Mouse (Mus musculus) ZHBTc4 (cell line): ENCODE data around the gene Ociad1.

Experiments used
- DNase-seq: peaks from one replicate; pipeline ENCODE4 v3.0.0-alpha.2; 2011; ENCODE audit warnings: low read depth, low spot score

The Ociad1 gene

DNA sequence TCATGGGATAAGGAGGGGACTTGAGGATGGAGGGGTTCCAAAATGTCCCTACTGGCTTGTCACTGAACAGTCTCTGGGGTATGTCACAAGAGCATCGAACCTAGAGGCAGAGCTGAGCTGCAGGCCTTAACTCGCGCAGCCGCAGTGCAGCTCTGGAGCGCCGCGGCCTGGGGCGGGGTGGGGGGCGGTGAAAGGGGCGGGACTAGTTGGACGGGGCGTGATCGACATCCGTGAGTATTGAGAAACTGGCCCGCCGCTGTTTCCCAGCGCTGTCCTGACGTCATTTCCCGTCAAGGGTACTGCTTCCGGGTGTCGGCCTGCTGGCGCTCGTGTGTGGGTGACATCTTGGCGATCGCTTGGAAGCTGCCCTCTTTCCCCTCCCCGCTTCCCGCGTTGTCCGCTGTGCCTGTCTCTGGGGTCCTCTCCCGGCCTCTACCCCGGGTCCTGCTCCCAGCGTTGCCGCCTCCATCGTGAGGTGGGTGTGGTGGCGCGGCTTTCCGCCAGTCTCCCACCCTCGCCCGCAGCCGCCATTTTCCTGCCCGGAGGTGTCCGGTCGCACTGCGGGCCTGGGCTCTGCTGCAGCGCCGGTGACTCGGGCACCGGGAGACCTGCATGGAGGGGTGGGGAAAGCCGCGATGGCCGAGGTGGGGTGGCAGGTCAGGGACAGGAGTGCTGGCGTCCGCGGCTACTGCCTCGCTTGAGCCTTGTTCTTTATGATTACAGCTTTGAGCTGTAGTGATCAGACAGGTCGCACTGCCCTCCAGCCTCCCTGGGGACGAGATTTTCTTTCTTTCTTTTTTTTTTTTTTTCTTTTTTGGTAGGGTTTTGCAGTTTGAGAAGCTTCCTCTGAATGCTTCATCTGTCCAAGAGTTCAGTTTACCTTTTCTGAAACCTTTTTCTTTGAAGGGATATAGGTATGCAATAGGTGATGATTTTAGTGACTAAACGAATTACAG is at the start of gene Ociad1:
TSS of gene Ociad1 (plus strand) at position 283 of the 956 bp plus-strand sequence.
- DNase-seq, result peak; percentile 99

DNA sequence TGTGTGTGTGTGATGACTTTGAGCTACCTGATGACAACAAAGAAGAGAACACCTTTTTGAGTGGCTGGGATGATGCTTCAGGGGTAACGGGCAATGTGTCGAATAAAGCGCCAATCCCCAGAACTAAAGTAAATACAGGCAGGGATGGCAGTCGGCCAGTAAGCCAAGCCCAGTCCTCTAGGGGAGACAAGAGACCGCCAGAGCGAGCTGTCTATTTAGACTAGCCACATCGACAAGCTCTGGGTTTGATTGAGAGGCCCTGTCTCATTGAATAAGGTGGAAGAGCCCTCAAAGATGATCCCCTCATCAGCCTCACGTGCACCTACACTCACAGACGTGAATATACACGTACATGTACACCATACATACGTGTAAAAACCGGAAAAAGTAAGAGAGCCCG is 48.2 kb upstream of the Ociad1 start:
- DNase-seq, result peak; percentile 23

DNA sequence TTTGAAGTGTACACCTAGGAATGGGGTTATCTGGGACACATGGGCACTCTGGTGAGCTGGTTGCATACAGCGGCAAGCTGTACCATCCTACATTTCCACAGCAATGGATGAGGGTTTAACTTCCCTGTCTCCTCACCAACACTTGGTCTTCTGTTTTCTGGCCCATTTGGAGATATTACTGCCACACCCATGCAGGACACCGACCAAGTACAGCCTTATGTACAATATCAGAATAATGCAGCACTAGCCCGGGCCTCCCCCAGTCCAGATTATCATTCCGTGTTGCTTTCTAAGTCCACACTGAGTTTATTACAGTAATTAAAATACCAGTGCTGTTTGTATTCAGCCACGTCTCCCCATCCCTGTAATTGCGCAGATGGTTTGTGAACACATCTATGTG is 46.2 kb upstream of the Ociad1 start:
- no peak for DNase-seq

DNA sequence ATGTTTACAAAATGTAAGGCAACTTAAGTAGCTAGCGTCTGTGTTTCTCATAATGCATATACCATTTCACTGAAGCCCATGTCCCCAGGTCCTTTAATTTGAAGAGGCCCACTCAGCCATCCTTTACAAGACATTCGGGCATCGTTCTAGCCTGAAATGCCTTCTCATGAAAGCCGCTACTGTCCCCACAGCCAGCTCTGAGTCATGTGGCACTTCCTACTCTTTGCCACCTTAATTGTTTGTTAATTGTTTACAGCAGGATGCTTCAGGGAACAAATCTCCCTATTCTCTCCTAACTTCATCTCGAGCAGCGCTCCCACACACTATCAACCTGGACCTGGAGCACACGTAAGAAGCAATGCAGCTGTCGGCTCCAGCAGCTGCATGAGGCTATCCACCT is 44.4 kb upstream of the Ociad1 start:
- DNase-seq, result no peak

DNA sequence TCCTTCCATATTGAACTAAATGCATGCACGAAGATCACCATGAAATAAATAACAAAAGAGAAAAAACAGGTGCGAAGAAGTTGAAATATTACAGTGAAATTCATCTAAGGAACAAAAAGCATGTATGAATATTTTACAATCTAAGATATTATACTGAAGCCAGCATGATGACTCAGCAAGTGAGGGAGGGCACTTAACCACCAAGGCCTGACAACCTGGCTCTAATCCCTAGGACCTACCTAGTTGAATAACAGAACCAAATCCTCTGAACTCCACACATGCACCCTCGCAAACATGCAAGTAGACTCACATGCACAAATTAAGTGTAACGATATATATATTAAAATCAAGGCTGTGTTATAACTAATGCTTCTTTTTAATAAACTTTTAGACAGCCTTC is 43.2 kb upstream of the Ociad1 start:
- DNase-seq, result no peak

DNA sequence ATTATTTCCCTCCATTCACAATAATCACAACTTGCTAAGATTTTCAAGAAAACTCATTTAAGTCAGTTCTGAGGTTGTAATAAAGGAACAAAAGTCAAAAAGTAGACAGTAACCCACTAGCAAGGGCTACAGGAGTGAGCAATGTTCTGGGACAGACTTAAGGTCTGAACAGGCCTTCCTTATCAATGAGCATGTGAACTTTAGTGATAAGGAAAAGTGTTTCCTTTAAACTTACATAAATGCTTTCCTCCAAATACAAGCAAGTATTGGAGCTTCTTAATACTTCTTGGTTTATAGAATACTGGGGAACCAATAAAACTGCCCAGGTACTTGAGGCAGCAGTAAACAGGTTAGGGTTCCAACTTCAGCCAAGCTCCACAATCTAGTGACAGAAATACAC is 39.8 kb upstream of the Ociad1 start:
- DNase-seq, result no peak

DNA sequence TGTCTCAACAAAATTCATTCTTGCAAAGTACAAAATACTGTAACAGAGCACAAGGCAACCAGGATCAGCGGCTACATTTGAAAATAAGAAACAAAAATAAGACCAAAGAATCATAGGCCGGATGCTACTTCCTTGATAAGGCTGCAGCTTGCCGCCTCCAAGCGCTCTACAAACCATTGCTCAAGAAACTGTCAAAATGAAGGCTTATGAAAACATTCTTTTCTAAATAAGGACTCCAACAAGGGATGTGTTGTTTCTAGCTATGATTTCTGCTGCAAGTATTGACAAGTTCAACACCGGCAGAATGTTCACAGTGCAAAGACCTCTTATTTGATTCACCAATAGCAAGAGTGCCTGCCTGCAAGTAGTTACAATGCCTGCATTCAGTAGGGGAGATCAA is 37.9 kb upstream of the Ociad1 start:
- DNase-seq, result no peak

DNA sequence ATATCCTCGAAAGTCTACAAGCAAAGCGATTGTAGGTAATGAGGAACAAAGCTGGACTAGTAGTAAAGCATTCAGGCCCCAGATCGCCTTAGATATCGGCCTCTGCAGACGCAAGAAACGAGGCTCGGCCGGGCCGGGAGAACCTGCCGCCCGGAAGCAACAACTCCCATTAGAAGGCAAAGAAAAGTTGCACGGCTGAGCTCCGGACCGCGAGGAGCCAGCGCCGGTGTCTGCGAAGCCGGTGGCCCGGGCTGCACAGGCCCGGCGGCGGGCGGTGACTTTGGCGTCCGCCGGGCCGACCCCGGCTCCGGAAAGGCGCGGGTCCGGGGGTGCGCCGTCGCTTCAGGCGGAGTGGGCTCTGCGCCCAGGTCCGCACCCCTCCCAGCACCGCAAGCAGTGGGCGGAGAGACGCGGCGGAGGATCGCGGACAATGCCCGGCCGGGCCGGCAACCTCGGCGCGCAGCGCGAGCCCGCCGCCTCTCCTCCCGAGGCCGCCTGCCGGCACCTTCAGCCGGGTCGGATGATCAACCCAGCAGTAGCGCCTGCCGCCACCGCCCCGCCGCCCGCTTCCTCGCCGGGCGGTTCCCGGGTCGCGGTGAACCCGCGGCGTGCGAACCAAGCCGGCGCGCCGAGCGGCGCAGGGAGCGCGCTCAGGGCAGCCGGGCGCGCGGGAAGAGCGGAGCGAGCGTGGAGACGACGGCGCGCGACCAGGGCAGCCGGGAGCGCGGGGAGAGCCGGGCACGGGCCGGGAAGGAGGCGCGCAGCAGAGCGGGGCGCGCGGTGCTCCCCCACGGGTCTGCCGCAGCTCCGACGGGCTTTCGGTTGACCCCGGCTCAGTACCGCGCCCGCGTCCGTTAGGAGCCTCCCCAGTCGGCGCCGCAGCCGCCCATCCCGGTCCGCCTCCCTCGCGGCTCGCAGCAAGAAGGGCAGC is 37.0 kb upstream of the Ociad1 start:
- peak; percentile 68 for DNase-seq

DNA sequence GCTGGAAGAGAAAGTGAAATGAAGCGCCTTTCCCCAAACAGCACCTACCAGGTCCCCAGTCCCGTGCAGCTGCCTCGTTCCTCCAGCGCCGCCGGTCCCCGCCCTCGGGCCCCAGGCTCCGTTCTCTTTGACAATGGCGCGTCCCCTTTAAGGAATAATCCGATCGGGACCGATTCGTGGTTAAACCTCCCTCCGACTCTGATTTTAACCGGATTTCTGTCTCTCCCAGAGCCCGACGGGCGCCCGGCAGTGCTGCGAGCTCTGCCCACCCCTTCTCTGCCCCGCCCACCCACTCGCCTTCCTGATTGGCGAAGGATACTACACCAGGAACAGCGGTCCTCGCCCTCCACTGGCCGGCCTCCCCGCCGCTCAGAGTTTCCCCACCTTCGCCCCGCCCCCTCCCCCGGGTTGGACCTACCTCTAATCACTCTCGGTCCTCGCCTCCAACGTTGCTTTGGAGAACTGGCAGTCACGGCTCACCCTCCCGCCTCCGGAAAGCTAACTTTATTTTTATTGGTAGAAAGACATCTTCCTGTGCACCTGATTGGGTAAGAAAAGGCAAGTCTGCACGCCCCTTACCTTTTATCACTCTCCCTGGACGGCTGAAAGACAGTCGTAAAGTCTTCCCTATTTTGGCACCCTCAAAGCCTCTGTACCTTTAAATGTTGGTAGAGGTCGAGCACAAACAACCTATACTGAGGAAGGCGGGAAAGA is 36.1 kb upstream of the Ociad1 start, which contains the start of gene Fryl:
TSS of gene Fryl (minus strand) at position 268 of the 714 bp plus-strand sequence.
- peak; percentile 99 for DNase-seq

DNA sequence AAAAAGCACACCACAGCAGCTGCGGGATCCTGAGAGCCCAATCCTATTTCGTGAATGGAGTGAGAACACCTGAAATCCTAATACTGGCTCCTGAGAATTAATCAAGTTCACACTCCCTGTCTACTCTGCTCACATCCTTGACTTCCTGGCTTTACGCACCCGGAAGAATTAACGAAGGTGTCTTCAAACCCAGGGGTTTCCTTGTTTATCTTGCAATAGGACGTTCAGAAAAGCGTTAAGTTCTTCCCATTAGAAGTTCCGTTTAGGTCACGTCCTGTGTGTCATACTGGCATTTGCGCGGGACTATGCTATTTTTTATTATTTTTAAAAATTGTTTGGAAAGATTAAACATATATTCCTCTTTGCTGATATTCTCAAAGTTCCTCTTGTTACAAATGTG is 35.5 kb upstream of the Ociad1 start:
- no peak for DNase-seq

DNA sequence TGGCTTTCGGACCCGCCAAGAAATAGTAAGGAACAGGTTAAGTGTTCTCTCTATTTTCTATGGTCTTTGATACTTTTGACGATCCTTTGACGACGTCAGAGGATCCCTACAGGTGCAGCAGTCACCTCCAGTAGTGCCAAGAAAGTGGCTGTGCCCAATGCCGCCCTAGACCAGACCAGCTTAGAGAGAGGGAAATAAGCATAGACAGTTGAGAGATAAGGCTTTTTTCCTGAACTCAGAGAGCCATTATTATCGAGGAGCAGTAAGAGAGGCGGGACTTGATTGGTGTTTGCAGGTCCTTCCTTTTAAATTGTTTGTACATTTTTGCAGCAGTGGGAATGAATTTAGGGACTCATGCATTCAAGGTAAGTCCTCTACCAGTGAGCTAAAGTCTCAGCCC is 34.9 kb upstream of the Ociad1 start:
- no peak for DNase-seq

DNA sequence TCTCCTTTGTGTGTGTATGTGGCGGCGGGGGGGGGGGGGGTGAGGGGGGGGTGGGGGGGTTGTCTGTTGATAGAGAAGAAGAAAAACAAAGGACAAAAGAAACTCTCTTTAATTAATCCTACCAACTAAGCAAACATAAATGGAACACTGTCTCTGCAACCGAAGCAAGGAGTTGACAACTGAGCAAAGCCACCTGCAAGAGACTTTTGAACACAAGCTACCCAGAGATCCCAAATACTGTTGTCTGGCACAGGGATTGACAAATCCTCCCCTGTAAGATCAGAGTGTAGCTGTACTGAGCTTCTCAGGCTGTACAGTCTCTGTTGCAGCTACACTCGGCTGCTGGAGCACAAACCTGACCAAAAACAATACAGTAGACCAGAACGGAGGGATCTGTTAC is 28.5 kb upstream of the Ociad1 start:
- DNase-seq, result no peak

DNA sequence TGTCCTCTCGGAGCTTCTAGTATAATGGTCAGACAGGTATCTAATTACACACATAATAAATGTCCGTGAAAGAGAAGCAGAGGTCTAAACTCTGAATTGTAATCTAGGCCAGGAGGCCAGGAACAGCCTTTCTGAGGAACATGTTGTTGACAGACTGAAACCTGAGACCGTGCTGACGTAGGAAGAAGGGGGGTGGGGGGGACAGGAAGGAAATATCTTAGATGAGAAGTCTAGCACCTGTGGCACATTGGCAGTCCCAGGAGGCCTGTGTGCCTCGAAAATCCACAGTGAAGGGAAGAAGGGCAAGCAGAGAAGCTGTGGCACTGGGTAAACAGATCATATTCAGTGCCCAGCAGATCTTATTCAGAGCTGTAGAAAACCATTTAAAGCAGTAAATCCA is 27.1 kb upstream of the Ociad1 start:
- DNase-seq, result no peak

DNA sequence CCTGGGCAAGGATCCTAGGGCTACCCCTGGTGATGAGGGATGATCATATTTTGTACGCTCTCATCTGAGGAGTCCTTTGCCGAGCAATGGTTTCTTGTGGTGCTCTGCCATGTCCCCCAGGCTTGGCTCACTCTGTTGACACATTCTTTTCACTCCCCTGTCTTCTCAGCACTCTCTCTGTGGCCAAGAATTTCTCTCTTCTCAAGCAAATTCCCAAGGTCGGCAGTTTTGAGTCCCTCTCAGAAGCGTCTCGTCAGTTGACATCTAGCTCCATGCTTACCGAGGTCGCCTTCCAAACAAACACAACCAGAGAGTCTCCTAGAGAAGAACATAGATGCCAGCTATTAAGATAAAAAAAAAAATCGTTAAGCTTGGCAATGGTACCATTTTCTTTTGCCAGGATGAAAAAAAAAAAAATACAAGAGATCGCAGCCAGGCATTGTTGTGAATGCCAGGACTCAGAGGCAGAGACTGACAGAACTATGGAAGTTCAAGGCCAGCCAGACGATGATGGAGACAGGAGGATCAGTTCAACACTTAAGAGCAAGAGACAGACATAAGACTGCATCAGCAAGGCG is 23.9 kb upstream of the Ociad1 start:
- no peak for DNase-seq

DNA sequence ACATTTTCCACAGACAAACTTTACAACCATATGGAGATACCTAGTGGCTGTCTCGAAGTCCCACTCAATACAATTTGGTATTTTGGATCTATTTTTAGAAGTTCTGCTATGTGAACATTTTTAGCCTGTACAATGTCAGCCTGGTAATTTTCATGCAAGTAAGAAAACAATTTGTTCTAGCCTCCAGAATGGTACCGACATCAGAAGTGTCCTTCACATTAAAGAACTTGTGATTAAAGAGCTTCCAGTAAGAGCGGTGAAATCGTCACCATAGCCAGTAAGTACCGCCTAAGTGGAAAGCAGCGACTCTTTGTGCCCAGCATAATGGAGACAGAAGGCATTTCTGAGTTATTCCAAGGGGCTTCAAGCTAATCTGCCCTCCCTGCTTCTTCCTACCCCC is 22.0 kb upstream of the Ociad1 start:
- DNase-seq, result no peak

DNA sequence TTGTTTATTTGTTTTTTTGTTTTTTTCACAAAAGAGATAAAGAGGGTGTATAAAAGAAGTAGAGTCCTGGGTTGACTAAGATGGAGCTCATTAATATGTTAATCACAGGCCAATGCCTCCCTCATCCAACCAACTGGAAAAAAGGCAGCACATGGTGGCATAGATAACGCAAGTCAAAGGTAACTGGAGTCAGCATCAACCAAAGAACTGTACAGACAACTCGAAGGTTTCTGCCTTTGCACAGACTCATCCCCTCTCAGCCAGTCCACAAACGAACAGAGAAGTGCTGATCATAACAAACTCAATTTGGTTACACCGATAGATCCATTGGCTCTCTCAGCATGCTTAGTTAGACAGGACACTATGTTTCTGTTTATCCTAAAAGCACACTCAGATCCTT is 19.4 kb upstream of the Ociad1 start:
- no peak for DNase-seq

DNA sequence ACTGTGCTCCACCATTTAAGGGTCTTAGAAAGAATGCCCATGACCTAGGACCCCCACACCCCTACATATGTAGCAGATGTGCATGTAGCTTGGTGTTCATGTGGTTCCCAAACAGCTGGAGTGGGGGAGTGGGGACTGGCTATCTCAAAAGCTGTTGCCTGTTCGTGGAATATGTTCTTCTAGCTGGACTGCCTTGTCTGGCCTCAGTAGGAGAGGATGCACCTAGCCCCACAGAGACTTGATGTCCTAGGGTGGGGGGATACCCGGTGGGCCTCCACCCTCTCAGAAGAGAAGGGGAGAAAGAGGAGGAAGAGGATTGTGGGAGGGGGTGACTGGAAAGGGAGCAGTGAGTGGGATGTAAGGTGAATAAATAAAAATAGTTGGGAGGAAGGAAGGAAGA is 17.6 kb upstream of the Ociad1 start:
- DNase-seq, result no peak

DNA sequence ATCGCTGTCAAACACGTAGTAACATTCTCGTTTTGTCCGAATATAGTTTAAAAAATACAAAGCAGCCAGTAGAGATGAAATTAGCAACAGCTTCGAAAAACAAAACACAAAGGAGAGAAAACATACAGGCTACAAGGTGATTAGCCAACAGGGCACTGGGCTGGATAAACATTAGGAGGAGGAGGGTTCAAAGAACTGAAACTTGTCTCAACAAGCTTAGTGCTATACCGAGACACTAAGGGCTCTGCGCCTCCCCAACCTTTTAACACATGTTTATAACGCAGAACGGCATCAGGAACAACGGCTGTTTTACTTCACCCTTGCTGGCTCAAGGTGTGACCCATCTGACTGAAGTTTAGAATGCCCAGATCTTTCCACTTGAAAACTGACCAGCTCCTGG is 13.4 kb upstream of the Ociad1 start:
- no peak for DNase-seq

DNA sequence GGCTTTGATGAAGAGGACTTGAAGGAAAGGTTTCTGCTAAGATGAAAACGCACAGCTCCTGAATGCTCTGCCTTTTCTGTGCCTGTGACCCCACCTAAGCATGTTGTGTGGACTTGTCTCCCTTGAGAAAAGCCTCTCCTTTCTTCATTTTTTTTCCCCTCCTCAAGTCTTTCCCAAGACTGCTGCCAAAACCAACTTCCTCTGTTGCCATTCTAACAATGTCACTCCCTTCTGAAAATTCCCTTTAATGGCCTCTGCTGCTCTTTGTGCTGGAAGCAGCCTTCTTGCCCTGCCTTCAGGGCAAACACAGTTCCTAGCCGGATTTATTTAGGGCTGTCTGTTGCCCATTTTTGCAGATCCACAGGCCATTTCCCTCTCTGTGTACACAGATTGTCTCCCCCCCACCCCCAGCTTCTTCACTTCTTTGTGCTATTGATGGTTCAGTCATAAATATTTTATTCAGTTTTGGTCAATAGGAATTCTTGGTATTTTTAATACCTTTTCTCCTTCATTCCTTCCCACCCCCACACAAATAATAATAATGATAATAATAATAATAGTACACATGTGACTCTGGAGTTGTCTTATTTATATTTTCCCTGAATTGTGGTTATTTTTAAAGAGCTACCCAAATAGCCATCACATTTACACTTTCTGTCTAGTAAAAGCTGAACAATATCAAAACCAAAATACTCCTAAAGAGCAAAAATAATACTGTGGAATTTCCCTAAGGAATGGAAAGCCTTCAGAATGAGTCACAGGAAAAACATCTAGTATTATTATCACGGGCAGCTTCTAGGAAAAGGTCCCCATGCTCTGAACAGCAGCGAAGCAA is 12.6 kb upstream of the Ociad1 start:
- DNase-seq, result no peak

DNA sequence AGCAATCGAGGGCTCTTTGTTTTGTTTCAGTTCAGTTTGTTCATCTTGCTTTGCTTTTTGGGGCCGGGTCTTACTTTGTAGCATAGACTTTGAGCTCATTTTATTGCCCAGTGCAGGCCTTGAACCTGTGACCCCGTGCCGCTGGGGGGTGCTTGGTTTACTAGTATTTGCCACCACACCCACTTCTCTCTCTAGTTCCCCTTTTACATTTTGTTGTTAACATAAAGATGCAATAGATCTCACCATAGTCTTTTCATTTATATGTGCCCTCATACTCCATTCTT is 12.1 kb upstream of the Ociad1 start:
- DNase-seq, result no peak

DNA sequence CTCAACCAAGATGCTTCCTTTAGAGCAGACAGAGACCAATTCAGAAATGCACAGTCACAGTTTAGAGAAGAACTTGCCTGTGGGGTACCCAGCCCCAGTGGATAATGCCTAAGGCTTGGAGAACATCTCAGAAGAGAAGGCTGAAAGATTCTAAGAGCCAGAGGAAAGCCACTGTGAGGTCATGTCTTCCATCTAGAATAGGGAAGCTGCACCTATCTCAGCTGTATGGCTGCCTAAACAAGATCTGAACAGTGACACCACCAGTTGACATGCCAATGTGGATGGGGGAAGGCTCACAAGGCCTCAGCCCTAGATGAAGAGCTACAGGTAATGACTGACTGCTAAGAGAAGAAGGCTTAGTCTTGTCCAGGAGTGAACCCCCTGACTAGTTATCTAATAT is 8.5 kb upstream of the Ociad1 start:
- DNase-seq, result no peak
